Mouse (Mus musculus): Measurements from ENCODE around the gene Pax3.

Pax3 gene

GRCm38 (mm10) chr1:78198319-78198940, 1.5 kb upstream of the Pax3 start:
- DNase-seq (ENCODE audit: low read depth) = no peak

DNA sequence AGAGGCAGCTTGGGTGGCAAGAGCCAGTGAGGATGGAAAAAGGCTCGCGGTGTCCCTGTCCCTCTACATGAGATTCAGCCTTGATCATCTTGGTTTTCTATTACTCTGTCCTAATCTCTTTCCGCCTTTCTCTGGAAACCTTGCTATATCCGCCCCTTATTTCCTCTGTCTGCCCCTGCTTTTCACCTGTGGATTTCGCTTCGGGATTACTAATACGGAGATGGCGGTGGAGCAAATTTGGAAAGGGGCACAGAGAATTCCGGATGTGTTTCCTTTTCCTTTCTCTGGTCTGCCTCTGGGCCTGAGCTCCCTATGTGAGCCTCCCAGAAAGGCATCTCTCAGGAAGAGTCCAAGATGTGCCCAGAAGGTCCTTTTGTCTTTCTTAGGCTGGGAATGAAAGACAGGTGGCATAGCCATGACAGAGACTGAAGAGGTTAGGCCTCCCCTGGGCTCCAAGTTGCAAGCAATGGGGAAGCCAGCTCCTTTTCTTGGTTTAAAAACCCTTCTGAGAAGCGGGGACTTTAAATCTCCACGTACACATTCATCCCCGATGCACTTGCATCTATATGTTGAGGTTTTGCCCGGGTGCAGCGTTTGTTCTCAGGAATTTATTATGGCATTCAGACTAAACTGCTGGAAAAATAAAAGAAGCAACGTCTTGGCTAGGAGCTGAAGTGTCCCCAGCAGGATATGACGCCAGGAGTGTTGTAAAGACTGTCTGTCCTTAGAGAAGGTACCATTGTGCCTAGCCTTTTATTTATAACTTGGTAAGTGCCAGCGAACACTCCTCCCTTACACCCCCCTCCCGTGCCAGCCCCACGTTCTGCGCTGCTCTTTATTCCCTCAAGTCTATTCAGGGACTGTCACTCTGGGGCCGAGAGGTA, 659 bp upstream of the Pax3 start:
- no peak for DNase-seq (ENCODE audit: low read depth)

GRCm38 (mm10) chr1:78195771-78196712, 892 bp downstream of the Pax3 start:
- DNase-seq (ENCODE audit: low read depth) = no peak

- DNase-seq (ENCODE audit: low read depth) = no peak
Measured at GRCm38 (mm10) chr1:78195145-78195544, 1.8 kb downstream of the Pax3 start.

- no peak for DNase-seq (ENCODE audit: low read depth)
Measured at GRCm38 (mm10) chr1:78194381-78195047, 2.4 kb downstream of the Pax3 start.

DNA sequence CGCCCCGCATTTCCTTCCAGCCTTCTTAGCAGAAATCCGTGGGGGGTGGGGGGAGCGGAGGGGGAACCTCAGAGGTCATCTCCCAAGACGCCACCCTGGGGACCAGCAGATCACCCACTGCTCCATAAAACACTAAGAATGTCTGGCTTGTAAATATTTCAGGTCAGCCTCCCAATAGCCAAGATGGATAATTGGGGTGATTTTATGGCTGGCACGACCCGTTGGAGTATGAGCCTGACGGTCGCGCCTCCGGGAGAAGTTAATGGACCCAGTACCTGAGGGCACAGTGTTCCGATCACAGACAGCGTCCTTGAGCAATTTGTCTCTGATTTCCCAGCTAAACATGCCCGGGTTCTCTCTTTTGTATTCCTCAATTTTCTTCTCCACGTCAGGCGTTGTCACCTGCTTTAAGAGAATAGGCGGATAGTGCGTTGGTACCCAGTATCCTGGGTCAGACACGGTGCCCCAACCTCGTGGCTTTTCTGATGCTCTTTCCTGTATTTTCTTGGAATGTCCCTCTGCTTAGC, 3.4 kb downstream of the Pax3 start:
- DNase-seq (ENCODE audit: low read depth) = no peak

- DNase-seq (ENCODE audit: low read depth) = no peak
Measured at GRCm38 (mm10) chr1:78192746-78193464, 4.0 kb downstream of the Pax3 start.

DNA sequence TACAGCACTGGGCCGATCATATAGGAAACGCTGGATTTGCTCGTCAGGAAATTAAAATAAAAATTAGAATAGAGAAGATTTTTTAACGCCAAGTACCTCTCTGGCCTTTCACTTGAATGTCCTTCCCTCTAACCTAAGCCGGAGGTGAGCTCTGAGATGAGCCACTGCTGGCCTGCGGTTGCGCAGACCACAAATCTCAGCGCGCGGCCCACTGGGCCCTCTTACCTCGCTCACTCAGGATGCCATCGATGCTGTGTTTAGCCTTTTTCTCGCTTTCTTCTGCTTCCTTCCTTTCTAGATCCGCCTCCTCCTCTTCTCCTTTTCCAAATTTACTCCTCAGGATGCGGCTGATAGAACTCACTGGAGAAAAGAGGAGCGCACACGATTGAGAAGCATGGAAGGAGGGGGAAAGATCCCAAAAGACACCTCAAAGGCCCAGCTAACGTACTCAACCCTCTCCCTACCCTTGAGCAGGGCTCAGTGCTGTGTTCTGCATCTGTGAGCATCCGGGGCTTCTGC, 4.7 kb downstream of the Pax3 start:
- no peak for DNase-seq (ENCODE audit: low read depth)

- no peak for DNase-seq (ENCODE audit: low read depth)
Measured at GRCm38 (mm10) chr1:78191761-78192160, 5.2 kb downstream of the Pax3 start.

- DNase-seq (ENCODE audit: low read depth) = no peak
Measured at GRCm38 (mm10) chr1:78191331-78191730, 5.6 kb downstream of the Pax3 start.

DNA sequence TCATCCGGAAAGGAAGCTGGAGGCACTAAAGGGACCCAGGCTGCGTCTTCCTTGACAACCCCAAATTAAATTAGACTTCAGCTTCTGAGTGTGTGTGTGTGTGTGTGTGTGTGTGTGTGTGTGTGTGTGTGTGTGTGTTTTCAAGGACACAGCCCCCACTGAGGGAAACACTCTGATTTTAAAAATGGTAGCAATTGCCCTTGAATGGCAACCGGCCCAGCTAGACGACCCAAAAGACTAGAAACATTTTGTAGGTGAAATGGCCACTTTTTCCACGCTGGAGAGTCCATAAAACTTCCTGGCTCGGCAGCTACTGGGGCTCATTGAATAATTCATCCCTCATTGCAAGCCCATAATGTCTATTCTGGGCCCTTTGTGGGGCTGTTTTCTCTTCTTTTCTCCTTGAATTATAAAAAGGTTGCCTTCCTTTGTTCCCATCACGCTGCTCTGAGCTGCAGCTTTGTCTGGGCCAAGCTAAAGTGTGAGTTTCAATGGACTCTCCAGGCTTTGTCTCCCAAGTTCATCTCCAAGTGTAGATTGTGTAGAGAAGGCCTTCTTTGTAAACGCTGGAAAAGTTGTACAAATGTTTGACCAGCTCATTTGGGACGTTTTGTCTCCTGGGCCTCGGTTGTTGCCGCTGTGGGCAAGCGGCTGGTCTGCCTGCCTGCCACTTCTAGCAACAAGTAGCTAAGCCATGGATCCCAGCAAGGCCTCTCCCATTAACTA, 6.4 kb downstream of the Pax3 start:
- DNase-seq (ENCODE audit: low read depth) = no peak

GRCm38 (mm10) chr1:78189501-78190345, 7.2 kb downstream of the Pax3 start:
- no peak for DNase-seq (ENCODE audit: low read depth)

GRCm38 (mm10) chr1:78189016-78189415, 7.9 kb downstream of the Pax3 start:
- DNase-seq (ENCODE audit: low read depth) = no peak

DNA sequence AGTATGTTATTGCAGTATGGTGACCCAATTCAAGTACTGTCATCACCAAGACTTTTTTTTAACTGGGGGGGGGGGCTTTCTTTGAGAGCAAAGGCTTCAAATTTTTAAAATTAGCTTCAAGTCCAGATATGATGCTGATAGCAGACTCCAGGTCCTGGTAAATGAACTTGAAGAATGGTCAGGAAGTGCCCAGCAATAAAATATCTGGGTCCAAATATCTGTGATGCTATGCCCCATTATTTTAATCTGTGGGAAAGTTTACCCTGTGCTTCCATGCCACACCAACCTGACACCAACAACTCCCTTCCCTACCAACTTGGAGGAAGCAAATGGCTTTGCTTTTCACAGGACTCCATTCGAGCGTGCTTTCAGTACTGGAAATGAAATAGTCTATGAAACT, 8.6 kb downstream of the Pax3 start:
- DNase-seq (ENCODE audit: low read depth) = no peak

DNA sequence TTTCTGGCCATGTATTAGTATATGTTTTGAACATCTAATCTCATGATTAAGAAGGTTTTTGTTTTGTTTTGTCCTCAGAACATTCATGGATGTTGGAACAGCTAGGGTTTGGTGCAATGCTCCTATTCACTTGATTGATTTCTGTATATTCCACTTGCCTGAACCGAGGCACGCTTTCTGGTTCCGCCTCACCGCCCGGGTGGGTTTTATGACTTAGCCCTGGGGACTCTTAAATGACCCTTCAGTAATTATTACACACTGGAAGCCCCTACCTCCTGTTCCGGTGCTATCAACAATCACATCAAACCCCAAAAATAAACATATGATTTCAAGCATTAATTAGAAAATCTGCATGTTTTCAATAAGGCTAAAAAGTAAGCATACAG, 9.2 kb downstream of the Pax3 start:
- DNase-seq (ENCODE audit: low read depth) = no peak

DNA sequence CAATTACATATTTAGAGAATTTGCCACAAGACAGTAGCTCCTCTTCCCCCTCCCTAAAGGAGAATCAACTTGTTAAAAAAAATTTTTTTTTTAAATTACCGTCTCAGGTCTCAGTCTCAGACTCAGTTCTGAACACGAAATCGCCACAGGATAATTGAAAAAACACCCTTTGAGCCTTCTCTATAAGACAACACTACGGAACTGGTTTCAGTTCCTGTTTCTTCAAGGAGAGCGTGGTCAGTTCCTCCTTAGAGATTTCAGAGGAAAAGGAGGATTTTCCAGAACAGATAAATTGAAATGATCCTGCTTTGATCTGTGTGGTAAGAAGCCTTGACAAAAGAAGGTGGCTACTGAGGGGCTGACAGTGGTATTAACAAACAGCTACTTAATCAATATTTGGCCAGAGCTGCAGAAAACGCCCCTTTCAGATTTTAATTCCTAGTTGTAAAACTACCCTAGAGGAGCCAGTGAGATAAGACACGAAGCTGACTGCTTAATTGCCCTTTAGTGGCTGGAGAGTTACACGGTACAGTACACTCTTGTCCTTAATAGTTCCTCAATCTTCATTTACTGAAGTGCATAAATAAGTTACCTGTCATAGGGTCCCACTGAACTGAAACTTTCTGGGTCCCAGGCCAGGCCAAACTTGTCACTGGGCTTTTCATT, 9.7 kb downstream of the Pax3 start:
- DNase-seq (ENCODE audit: low read depth) = no peak

- no peak for DNase-seq (ENCODE audit: low read depth)
Measured at GRCm38 (mm10) chr1:78182954-78183353, 14.0 kb downstream of the Pax3 start.

GRCm38 (mm10) chr1:78181882-78182281, 15.1 kb downstream of the Pax3 start:
- no peak for DNase-seq (ENCODE audit: low read depth)

GRCm38 (mm10) chr1:78172334-78172733, 24.6 kb downstream of the Pax3 start:
- DNase-seq (ENCODE audit: low read depth) = no peak
